Mouse (Mus musculus) cerebellum, adult 9-11 months (tissue): ENCODE results near the gene Atp5g3.

ENCODE experiments used
- DNase-seq: peaks from one replicate; pipeline ENCODE4 v3.0.0; 2022

Atp5g3 gene

GRCm38 (mm10) chr2:73893473-73894270 is 17.5 kb downstream of the Atp5g3 start:
- peak; percentile 54 for DNase-seq

GRCm38 (mm10) chr2:73892464-73893296 is 18.4 kb downstream of the Atp5g3 start, which contains the start of gene Atf2:
Gene Atf2 (minus strand): TSS chr2:73892639.
- DNase-seq = peak; percentile 100

- DNase-seq = peak; percentile 86
These were observed 19.2 kb downstream of the Atp5g3 start for GRCm38 (mm10) chr2:73891701-73892463.

GRCm38 (mm10) chr2:73885997-73886396 is 25.1 kb downstream of the Atp5g3 start:
- no peak for DNase-seq

- no peak for DNase-seq
These were observed 33.2 kb downstream of the Atp5g3 start for GRCm38 (mm10) chr2:73877891-73878290.

- peak; percentile 61 for DNase-seq
These were observed 43.2 kb downstream of the Atp5g3 start for GRCm38 (mm10) chr2:73867764-73868487.

- DNase-seq = no peak
These were observed 51.0 kb downstream of the Atp5g3 start for GRCm38 (mm10) chr2:73860046-73860624.
